Mouse (Mus musculus): Measurements from ENCODE around the gene Hecw1.

The Hecw1 gene

GRCm38 (mm10) chr13:14522906-14523269 is at the start of gene Hecw1:
TSS of gene Hecw1 (minus strand) at chr13:14523228.
- peak in 1 of 2 experiments; percentile 61 for DNase-seq

DNA sequence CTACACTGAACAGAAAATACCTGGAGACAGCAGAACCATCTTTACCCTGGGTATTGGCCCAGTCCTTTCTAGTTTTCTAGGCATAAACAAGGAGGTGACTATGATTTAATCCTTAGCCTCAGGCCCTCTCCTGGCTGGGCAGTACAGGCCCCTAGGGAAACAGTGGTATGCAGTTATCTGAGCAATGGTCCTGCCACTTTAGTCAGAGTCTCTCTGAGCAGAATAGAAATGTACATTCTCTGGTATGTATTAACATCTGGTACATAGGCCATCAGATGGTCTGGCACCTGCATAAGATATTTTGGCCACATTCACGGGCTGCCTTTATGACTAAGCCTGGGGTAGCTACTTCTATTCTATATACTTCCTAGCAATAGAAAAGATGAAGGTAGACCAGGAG is 38.3 kb upstream of the Hecw1 start:
- no peak for DNase-seq

- no peak for DNase-seq
Observed at GRCm38 (mm10) chr13:14552628-14553027, 29.6 kb upstream of the Hecw1 start.

GRCm38 (mm10) chr13:14542860-14543259 is 19.8 kb upstream of the Hecw1 start:
- DNase-seq = no peak

GRCm38 (mm10) chr13:14522128-14522905 is 711 bp downstream of the Hecw1 start:
- peak; percentile 39 to 61 for DNase-seq

DNA sequence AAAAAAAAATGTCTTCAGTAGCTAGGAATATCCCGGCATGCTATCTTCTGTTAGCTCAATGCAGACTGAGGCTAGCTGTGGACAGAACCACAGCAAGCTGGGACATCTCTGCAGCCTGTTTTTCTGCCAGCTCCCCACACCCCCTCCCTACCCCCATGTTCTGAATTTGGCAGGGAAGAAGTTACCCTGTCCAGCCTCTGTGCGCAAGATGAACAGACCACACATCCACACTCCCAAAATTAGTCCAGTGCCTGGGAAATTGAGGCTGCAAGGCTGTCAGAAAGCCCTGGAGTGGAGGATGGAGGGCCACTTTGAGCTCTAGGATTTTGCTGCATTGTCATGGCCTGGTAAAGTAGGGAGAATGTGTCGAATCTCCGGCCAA is 1.3 kb downstream of the Hecw1 start:
- DNase-seq = peak; percentile 25 to 39

DNA sequence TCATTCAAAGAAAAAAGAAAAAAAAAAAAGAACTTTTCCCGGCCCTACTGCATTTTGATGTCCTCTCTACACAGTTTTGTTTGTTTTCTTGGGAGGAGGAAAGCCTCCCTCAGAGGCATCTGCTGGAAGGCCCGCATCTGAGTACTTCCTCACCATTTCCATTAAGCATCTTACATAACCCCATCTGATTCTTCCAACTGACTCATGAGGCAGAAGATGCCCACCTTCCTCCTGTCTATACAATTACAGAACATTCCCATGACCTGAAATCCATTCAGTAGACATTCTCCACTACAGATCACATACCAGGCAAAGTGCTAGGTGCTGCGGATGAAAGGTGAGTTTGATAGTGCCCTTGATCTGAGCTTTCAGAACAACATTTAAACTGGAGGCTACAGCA is 3.4 kb downstream of the Hecw1 start:
- no peak for DNase-seq

DNA sequence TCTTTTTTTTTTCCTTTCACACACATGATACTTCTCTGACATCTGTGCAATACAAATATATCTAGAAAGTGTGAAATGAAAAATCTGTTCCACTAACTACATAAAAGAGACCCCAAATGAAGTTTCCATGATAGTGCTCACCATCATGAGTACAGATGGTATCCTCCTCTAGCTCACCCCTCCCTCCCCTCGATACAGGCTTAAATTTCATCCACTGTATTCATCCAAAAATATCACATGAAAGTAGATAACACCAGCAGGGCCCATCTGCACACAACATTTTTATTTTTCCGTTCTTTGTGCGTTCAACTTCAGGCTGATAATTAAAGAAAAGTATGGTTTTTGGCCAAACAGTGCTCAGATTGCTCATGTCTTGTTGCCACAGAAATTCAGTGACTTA is 5.5 kb downstream of the Hecw1 start:
- DNase-seq = no peak

DNA sequence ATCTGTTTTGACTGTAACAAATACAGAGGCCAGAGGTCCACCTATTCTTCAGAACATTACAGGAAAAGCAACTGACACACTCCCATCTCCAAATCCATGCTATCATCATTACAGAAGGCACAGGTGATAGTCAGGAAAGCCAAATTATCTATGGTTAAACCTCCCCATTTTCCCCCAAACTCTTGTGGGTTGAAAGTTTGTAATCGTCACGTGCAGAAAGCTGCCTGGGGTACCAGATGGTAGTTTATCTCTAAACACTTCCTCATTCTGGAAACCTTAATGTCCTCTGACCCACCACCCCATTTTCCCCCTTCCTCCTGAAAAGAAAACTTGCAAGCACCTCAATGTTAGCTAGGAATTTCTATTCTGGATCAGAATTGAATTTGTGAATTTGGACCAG is 7.9 kb downstream of the Hecw1 start:
- DNase-seq = no peak

DNA sequence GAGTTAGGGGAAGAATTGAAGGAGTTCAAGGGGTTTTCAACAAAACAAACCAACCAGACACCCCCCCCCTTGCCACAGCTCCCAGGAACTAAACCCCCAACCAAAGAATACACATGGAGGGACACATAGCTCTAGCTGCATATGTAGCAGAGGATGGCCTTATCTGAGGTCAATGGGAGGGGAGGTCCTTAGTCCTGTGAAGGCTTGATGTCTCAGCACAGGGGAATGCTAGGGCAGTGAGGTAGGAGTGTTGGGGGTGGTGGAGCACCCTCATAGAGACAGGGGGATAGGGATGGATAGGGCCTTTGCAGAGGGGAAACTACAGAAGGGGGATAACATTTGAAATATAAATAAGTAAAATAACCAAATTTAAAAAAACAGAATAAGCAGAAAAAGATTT is 9.1 kb downstream of the Hecw1 start:
- no peak for DNase-seq

DNA sequence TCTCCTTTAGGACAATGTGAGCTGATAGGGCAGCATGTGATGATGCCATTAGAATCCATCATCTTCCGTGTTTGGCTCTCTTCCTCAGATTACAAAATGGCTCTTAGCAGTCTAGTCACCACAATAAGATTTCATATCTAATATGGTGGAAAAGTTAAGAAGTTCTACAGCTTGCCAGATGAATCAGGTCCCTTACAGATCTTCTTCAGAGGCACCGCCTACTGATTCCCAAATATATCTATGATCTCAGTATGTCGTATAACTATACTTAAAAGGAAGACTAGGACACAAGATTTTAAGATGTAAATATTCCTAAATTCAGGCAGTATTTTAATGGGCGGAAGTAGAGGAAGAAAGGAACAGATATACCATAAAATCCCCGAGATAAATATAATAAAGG is 16.3 kb downstream of the Hecw1 start:
- no peak for DNase-seq

- DNase-seq = no peak
Observed at GRCm38 (mm10) chr13:14500251-14500650, 22.8 kb downstream of the Hecw1 start.

DNA sequence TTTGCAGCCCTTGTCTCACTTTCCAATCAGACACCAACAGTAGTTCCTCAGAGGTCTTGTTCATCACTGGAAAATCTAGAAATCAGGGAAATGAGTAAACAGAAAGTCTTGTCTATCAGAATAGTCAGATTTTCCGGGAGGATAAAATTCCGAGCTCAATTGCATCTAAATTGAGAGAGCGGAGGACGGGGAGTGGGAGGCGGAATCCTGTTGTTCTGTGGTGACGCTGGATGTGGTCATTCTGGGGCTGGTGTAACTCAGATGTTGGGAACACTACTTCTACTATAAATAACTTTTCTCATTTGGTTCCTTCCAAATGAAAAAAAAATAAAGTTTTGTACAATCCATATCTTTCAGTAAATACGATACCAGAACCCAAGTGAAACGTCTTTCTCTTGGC is 24.2 kb downstream of the Hecw1 start:
- DNase-seq = no peak

GRCm38 (mm10) chr13:14496954-14497353 is 26.1 kb downstream of the Hecw1 start:
- DNase-seq = no peak

DNA sequence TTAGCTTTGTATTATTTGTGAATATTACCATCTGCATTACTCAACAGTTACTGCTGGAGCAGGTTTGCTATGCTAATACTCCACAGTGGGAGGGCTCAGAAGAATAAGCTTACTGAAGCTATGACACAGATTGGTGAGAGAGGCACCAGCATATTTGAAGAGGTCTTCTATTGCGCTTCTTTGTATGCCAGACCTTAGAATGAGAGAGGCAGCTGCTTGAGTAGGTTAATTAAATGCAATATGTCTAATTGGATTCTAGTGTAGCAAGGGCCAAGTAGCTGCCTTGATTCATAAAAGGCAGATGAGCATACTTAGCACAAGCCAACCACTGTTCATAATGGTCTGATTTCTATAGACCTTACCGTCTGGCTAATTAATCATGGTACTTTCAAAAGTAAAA is 35.2 kb downstream of the Hecw1 start:
- DNase-seq = no peak

- no peak for DNase-seq
Observed at GRCm38 (mm10) chr13:14471121-14471520, 51.9 kb downstream of the Hecw1 start.

- no peak for DNase-seq
Observed at GRCm38 (mm10) chr13:14467517-14467916, 55.5 kb downstream of the Hecw1 start.

DNA sequence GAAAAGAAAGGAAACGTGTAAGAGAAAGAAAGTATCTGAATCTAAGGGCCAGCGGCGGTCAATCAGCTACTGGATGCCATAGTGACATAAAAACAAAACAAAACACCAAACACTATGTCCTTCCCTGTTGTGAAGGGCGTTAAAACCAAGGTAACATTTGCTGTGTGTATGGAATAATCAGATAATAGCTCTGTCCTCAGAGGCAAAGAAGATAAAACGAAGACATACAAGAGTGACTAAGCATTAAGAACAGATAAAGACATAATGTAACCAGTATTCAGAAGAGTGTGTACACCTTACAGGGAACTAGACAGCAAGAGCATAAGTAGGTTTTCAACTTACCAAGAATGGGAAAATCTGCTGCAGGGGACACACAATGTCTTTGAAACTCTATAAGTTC is 62.0 kb downstream of the Hecw1 start:
- DNase-seq = no peak

DNA sequence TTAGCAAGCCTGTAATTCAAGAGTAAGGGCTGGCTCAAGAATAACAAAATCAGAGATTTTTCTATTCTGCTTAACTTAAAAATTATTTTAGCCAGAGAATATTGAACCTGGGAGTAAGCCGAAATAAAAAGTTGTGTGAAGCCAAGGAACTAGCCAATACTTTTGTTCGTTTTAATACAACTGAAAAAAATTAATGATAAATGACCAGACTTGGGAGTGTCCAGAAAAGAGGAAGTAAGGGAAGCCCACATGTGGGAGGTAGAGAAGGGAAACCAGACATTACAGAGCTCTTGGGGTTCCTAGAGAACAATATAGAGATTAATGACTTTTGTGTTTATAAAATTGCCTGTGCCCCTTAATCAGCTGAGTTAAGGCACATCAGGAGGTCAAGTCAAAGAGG is 66.0 kb downstream of the Hecw1 start:
- no peak for DNase-seq

DNA sequence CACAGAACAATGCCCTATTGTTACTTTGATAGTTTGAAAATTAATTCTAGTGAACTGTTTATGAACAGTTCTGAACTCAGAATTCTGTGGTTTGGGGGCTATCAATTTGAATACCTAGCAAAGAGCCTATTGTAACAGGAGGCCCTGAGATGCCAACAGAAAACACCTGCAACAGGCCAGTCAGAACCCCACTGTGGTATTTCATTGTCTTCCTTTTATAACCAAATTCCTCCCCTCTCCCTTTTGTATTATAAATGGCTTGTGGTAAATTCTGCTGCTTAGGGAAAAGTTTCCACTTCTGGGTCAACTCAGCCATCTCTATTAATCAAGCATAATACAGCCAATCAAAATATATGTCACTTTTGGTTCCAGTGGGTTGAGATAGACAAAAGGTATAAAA is 83.5 kb downstream of the Hecw1 start:
- no peak for DNase-seq

GRCm38 (mm10) chr13:14428845-14429553 is 94.0 kb downstream of the Hecw1 start:
- DNase-seq = no peak

DNA sequence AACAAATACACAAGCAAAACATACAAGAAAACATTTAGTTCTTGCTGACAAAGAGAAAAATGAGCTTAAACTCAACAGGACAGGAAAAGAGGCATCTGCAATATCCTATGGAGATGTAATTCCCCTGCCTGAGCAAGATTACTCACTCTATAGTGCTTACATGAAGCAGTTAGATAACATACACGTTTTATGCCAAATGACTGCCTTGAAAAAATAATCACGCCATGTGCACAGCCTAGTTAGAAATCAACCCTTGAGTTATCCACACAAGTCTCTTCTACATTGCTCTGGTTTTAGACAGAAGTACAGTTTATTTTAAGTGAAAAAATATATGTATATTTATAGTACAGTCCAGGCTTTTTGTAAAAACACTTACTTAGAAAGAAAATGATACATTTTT is 98.2 kb downstream of the Hecw1 start:
- no peak for DNase-seq

DNA sequence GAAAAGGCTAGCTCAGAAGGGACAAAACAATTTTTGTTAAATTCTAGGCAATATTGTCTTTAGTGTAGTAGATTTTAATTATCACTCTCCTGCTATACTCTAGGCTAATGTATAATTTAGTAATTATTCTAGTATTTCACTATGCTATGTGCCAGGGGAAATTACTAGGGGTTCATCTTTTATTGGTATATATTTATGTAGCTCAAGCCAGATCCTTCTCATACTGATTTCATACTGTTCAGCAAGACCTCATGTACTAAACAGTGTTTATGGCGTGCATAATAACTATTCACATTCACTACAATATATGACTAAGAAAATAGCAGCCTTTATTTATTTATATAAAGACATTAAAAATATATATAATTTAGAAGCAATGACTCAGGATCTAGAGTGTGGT is 109.6 kb downstream of the Hecw1 start:
- no peak for DNase-seq

- DNase-seq = no peak
Observed at GRCm38 (mm10) chr13:14374470-14374869, 148.6 kb downstream of the Hecw1 start.

- DNase-seq = peak; percentile 6 to 24
Observed at GRCm38 (mm10) chr13:14365546-14365945, 157.5 kb downstream of the Hecw1 start.
